In the genomic region with DNA sequence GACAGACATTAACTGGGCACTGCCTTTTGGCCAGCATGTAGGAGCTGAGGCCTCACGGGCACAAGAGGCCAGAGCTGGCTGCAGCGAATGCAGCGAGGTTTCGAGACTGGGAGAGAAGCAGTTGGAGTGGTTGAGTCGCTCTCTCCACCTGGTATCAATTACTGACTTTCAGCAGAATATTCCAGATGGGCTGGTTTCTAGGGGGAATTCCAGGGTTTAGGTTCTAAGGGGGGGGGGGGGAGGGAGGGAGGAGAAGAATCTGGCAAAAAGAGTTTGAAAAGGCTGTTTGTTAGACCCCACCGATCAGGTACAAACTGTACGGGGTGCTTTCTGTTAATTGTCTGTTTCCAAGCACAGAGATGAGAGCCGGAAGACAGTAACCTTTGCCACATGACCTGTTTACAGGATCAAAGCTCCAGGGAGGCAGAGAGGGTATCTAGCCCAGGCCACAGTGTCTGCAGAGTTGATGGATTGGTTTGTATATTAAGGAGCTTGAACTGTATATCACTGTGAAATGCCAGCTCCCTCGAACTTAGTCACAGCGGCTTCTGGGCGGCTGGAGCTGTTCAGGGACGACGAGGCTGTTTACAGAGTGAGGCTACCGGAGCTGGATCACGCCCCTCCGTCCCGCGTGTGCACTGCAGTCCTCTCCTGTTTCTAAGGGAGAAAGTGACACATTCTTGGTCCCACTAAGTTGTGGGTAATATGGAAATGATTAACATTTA, we compare ENCODE assay signal across 9 mouse cellular contexts. TPM values are rescaled to one million over a fixed set of nuclear protein-coding genes. Genes with fewer than 3 reads are reported as not detected.
DNase-seq lines count a peak whose midpoint lies in the region; ATAC-seq lines count a peak whose summit lies in the region.
"Had no signal": no experiment of that assay in that cellular context is flagged by ENCODE, and none has a peak within 500 bp of the region (broad histone marks: within the 10 kb centered on the region; RNA-seq: fewer than 3 reads in every experiment).

No protein-coding gene starts in this region.

- no peak overlapping the region for H3K4me2 ChIP-seq in hindbrain, embryonic 12.5 days (replicated peaks)
- H3K4me2 ChIP-seq in hindbrain, embryonic 16.5 days (ENCODE audit: low read length): no peak overlapping the region
- H3K4me2 ChIP-seq in limb, embryonic 12.5 days: peak overlapping the region; percentile 52
- H3K4me2 ChIP-seq: liver, embryonic 11.5 days; neural tube, embryonic 12.5 days had no signal

- WGBS in hindbrain, embryonic 12.5 days: 51% methylated on average over 18 of the region's 18 CpGs
- WGBS in hindbrain, embryonic 16.5 days: 69% methylated on average over 18 of the region's 18 CpGs
- WGBS in limb, embryonic 12.5 days: 3% methylated on average over 18 of the region's 18 CpGs

- H3K36me3 ChIP-seq in hindbrain, embryonic 12.5 days: no peaks in the 10 kb centered on the region
- H3K36me3 ChIP-seq in hindbrain, embryonic 16.5 days (ENCODE audit: control insufficient read depth, insufficient read depth, low read length): no peaks in the 10 kb centered on the region
- no peaks in the 10 kb centered on the region for H3K36me3 ChIP-seq in limb, embryonic 12.5 days
- H3K36me3 ChIP-seq: neural tube, embryonic 12.5 days had no signal

- H3K27me3 ChIP-seq in hindbrain, embryonic 12.5 days: no peaks in the 10 kb centered on the region
- H3K27me3 ChIP-seq in hindbrain, embryonic 16.5 days (replicated peaks; ENCODE audit: control insufficient read depth, insufficient read depth, low read length): no peaks in the 10 kb centered on the region
- no peaks in the 10 kb centered on the region for H3K27me3 ChIP-seq in limb, embryonic 12.5 days
- H3K27me3 ChIP-seq: neural tube, embryonic 12.5 days had no signal

- H3K9ac ChIP-seq in hindbrain, embryonic 12.5 days: no peak overlapping the region
- no peak overlapping the region for H3K9ac ChIP-seq in hindbrain, embryonic 16.5 days (ENCODE audit: low read depth, low read length)
- no peak overlapping the region for H3K9ac ChIP-seq in limb, embryonic 12.5 days (replicated peaks)
- H3K9ac ChIP-seq: neural tube, embryonic 12.5 days had no signal

- H3K9me3 ChIP-seq in hindbrain, embryonic 12.5 days (replicated peaks): no peaks in the 10 kb centered on the region
- H3K9me3 ChIP-seq in hindbrain, embryonic 16.5 days (ENCODE audit: control insufficient read depth, low read length): peaks cover 2% of the 10 kb centered on the region; the same call in 1 of the 2 replicates
- H3K9me3 ChIP-seq in limb, embryonic 12.5 days: peaks cover 5% of the 10 kb centered on the region; the same call in 1 of the 2 replicates
- H3K9me3 ChIP-seq: neural tube, embryonic 12.5 days had no signal

- peak; percentile 11 for DNase-seq in adrenal gland, postnatal 25 days
- DNase-seq in embryo, embryonic 9.5 days (ENCODE audit: extremely low spot score): peak; percentile 62
- DNase-seq in cerebellum, postnatal 4 days (ENCODE audit: low spot score in 2 of 2): no peak
- no peak for DNase-seq in urinary bladder, postnatal 14 days (ENCODE audit: low spot score)

- no peaks in the 10 kb centered on the region for H3K4me1 ChIP-seq in hindbrain, embryonic 12.5 days
- H3K4me1 ChIP-seq in hindbrain, embryonic 16.5 days (ENCODE audit: control insufficient read depth, insufficient read depth, low read depth, low read length): no peaks in the 10 kb centered on the region
- H3K4me1 ChIP-seq in limb, embryonic 12.5 days (replicated peaks): peaks cover 31% of the 10 kb centered on the region

- peak overlapping the region; percentile 40; the same call in 1 of the 2 replicates for H3K27ac ChIP-seq in hindbrain, embryonic 12.5 days
- no peak overlapping the region for H3K27ac ChIP-seq in hindbrain, embryonic 16.5 days (ENCODE audit: low read depth, low read length)
- H3K27ac ChIP-seq in limb, embryonic 12.5 days: peak overlapping the region; percentile 93
- H3K27ac ChIP-seq: neural tube, embryonic 12.5 days had no signal

- no peak for ATAC-seq in hindbrain, embryonic 12.5 days (ENCODE audit: low FRiP score)
- no peak for ATAC-seq in hindbrain, embryonic 16.5 days
- peak; percentile 61; the same call in 1 of the 2 replicates for ATAC-seq in limb, embryonic 12.5 days (ENCODE audit: insufficient number of reproducible peaks, insufficient read depth, low FRiP score, low TSS enrichment, low read depth)

- H3K4me3 ChIP-seq in hindbrain, embryonic 12.5 days: no peak overlapping the region
- no peak overlapping the region for H3K4me3 ChIP-seq in hindbrain, embryonic 16.5 days (ENCODE audit: low read length)
- 0 out of 2 replicates have a peak overlapping the region, but pooled peaks have one; percentile 7 for H3K4me3 ChIP-seq in limb, embryonic 12.5 days (replicated peaks)
- H3K4me3 ChIP-seq: neural tube, embryonic 12.5 days had no signal

RNA-seq across cellular contexts. Expression of a gene that starts 51.3 kb away (rescaled TPM):
- polyA plus RNA-seq in hindbrain, embryonic 12.5 days (2016; fragmentation: Nextera tagmentation; extraction: Ambion mirVana): 50.6 and 53.0 TPM in 2 replicates
- polyA plus RNA-seq in hindbrain, embryonic 16.5 days (2015; fragmentation: Nextera tagmentation; extraction: Ambion mirVana): 15.8 and 21.2 TPM in 2 replicates
- 17.8 and 20.4 TPM in 2 replicates for total RNA-seq in adrenal gland, postnatal 25 days (2021)
- 29.5 and 29.7 TPM in 2 replicates for polyA plus RNA-seq in limb, embryonic 12.5 days (2016; fragmentation: Nextera tagmentation; extraction: Ambion mirVana)

Comparison
In these comparisons a context has a peak if more than half of its experiments do, and no peak if none do; other contexts are left out.
1. DNase-seq: peak in adrenal gland, postnatal 25 days (single experiment) and embryo, embryonic 9.5 days (single experiment); none in cerebellum, postnatal 4 days (0 of 2) and urinary bladder, postnatal 14 days (single experiment).